Mouse (Mus musculus): ENCODE measurements at regions not wholly inside any gene's neighbourhood (a gene's known extent, or its start where the extent isn't known, plus 50 kb on each side); places are given as distances from the start of the nearest gene placed in this dataset.

GRCm38 (mm10) chr9:120709146-120709655 lies 138.0 kb downstream of the Rpl14 start:
- TF ChIP-seq CTCF (conservative IDR thresholded peaks at IDR 0.05; ENCODE audit: low read length) (no peak), NANOG (IDR thresholded peaks at IDR 0.05; ENCODE audit: borderline replicate concordance, low read length) (no peak), POU5F1 (IDR thresholded peaks at IDR 0.05; ENCODE audit: borderline replicate concordance, low read length) (no peak)

Data from E14TG2a.4 (cell line).